Mouse (Mus musculus) midbrain, embryonic 11.5 days (tissue): ENCODE data around the gene Arhgef39. TPM values are rescaled to one million over a fixed set of nuclear protein-coding genes. Genes with fewer than 3 reads are reported as not detected.
"Not testable (repeated sequence)": the region's sequence is repeated elsewhere in the genome, so short reads cannot be mapped to it uniquely, and the experiment has no call there.

ENCODE experiments used
- ATAC-seq: fragments of 200-750 bp; cut with Nextera tagmentation; 2 replicates; pipeline ENCODE4 v1.8.0; 2017; ENCODE audit warnings: moderate TSS enrichment, moderate library complexity; ENCODE audit not compliant: low FRiP score
- DNase-seq: peaks from one replicate; pipeline ENCODE4 v3.0.0; 2015; ENCODE audit warnings: low spot score; ENCODE audit errors: missing footprints
- H3K27ac ChIP-seq: fragments of 300-500 bp; sonication (generic); 2 replicates; pipeline ENCODE4 v1.5.1; 2014; ENCODE audit warnings: low read depth, low read length
- H3K27me3 ChIP-seq: fragments of 300-500 bp; sonication (generic); 2 replicates; pipeline ENCODE4 v1.6.1; 2014; ENCODE audit warnings: mild to moderate bottlenecking, low read length, moderate library complexity, mixed read lengths; ENCODE audit not compliant: control insufficient read depth, insufficient read depth
- H3K36me3 ChIP-seq: fragments of 300-500 bp; sonication (generic); 2 replicates; pipeline ENCODE4 v1.6.1; 2014; ENCODE audit warnings: mild to moderate bottlenecking, low read length, moderate library complexity, mixed read lengths; ENCODE audit not compliant: control insufficient read depth, insufficient read depth
- H3K4me1 ChIP-seq: fragments of 300-500 bp; sonication (generic); 2 replicates; pipeline ENCODE4 v1.6.1; 2014; ENCODE audit warnings: low read length; ENCODE audit not compliant: control insufficient read depth, insufficient read depth
- H3K4me2 ChIP-seq: fragments of 300-500 bp; sonication (generic); 2 replicates; pipeline ENCODE4 v1.6.1; 2014; ENCODE audit warnings: mild to moderate bottlenecking, moderate library complexity
- H3K4me3 ChIP-seq: fragments of 300-500 bp; sonication (generic); 2 replicates; pipeline ENCODE4 v1.5.1; 2014; ENCODE audit warnings: low read depth, low read length
- H3K9ac ChIP-seq: fragments of 300-500 bp; sonication (generic); 2 replicates; pipeline ENCODE4 v1.6.1; 2014; ENCODE audit warnings: low read length
- H3K9me3 ChIP-seq: fragments of 300-500 bp; sonication (generic); 2 replicates; pipeline ENCODE4 v1.6.1; 2016; ENCODE audit warnings: low read length; ENCODE audit not compliant: control insufficient read depth
- WGBS: fragments of 180-500 bp; shearing (Covaris S2); extraction: QIAGEN DNeasy Blood & Tissue Kit; methylation state at CpG from one replicate; pipeline ENCODE4 v1.1.7; 2014; 5-methylcytosine and 5-hydroxymethylcytosine counted together
- polyA plus RNA-seq: library from polyadenylated mRNA; unstranded; fragments of >200 nt; fragmentation: Nextera tagmentation; extraction: Ambion mirVana; gene quantifications from 2 replicates; pipeline ENCODE4 v1.2.1, GENCODE M21; 2014

The Arhgef39 gene
- polyA plus RNA-seq, 1 experiment from 2014 or later, result 40.2 TPM

DNA sequence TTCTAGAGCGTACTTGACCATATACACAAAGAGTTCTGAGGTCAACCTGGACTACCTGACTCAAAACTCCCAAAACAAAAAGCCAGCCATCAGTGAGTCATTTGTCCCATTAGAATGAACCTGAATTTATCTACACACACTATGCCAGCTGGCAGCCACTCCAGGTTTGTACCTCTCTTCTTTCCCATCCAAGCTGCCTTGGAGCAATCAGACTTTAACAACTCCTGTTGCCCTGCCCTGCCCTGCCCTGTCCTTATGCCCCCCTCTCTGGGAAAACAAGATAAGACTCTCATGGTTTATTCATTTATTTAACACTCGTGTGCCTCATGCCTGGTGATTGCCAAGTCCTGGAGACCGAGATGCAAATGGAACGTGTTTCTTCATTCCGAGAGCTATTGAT lies 8.7 kb downstream of the Arhgef39 start:
- H3K4me3 ChIP-seq, result no peak overlapping the region
- H3K9me3 ChIP-seq, result no peaks in the 10 kb centered on the region
- no peaks in the 10 kb centered on the region for H3K36me3 ChIP-seq
- H3K4me1 ChIP-seq, result peaks cover 8% of the 10 kb centered on the region
- no peak for ATAC-seq
- DNase-seq, result peak; percentile 17
- no peak overlapping the region for H3K9ac ChIP-seq
- no peak overlapping the region for H3K27ac ChIP-seq
- no peaks in the 10 kb centered on the region for H3K27me3 ChIP-seq
- no peak overlapping the region for H3K4me2 ChIP-seq
- 79% methylated on average over 5 of the region's 5 CpGs for WGBS

DNA sequence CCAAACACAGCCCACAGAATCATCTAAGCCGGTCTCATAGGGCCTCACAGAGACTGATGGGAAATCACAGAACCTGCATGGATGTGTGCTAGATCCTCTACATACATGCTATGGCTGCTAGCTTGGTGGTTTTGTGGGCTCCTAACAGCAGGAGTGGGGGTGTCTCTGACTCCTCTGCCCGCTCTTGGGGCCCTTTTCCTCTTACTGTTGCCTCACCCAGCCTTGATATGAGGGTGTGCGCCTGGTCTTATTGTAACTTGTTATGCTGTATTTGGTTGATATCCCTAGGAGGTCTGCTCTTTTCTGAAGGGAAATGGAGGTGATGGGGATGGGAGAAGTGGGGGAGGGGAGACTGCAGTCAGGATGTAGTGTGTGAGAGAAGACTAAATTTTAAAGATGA lies 9.9 kb downstream of the Arhgef39 start:
- DNase-seq (peak; percentile 78), ATAC-seq (no peak)
- H3K27me3 ChIP-seq, result no peaks in the 10 kb centered on the region
- H3K9ac ChIP-seq, result no peak overlapping the region
- H3K4me1 ChIP-seq, result peaks cover 5% of the 10 kb centered on the region
- H3K9me3 ChIP-seq, result no peaks in the 10 kb centered on the region
- no peaks in the 10 kb centered on the region for H3K36me3 ChIP-seq
- H3K4me2 ChIP-seq, result no peak overlapping the region
- H3K4me3 ChIP-seq, result no peak overlapping the region
- WGBS, result 90% methylated on average over 3 of the region's 3 CpGs
- H3K27ac ChIP-seq, result no peak overlapping the region

DNA sequence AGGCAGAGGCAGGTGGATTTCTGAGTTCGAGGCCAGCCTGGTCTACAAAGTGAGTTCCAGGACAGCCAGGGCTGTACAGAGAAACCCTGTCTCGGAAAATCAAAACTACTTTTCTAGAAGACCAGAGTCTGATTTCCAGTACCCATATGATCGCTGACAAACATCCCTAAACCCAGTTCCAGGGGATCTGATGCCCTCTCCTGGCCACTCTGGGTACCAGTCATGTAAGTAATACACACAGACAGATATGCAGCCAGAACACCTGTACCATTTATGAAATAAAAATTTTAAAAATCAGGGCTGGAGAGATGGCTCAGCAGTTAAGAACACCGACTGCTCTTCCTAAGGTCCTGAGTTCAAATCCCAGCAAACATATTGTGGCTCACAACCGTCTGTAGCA lies 13.8 kb downstream of the Arhgef39 start:
- not testable (repeated sequence) for ATAC-seq, H3K27me3 ChIP-seq, H3K4me1 ChIP-seq, H3K27ac ChIP-seq, H3K9me3 ChIP-seq, DNase-seq, H3K36me3 ChIP-seq, H3K4me2 ChIP-seq, H3K4me3 ChIP-seq, H3K9ac ChIP-seq
- 89% methylated on average over 5 of the region's 5 CpGs for WGBS

DNA sequence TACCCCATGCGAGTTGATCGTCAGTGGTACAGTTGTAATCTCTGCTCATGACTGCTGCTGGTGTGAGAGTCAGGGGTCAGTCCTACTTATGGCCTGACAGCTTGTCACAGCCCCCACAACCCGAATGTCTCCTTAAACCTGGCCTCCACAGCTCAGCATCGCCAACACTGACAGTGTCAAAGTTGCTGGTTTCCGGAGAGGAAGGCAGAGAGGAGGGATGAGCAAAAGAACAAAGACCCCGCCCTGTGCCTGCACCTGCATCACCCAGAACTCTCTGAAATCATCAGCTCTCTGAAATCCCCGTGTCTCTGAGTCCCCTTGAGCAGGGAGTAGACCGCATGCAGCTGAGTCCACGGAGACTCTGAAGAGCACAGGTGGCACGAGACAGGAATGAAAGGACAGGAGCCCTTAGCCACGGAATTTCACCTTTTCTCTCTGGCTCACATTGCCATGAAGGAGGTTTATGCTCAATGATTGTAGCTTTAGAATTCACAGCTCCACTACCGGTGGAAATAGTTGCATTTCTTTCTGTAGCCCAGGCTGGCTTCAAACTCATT lies 15.9 kb downstream of the Arhgef39 start, which contains the start of gene Sit1:
Gene Sit1 (minus strand): TSS at position 200 of the 557 bp plus-strand sequence.
- DNase-seq (no peak), ATAC-seq (no peak)
- Histone ChIP-seq H3K9ac (no peak within 1 kb of the TSS), H3K27me3 (no peaks in the 10 kb centered on the region), H3K4me2 (no peak within 1 kb of the TSS), H3K4me3 (no peak within 1 kb of the TSS), H3K9me3 (no peaks in the 10 kb centered on the region), H3K4me1 (no peaks in the 10 kb centered on the region), H3K27ac (no peak within 1 kb of the TSS), H3K36me3 (no peaks in the 10 kb centered on the region)
- WGBS, result 59% methylated on average over 12 of the region's 12 CpGs

DNA sequence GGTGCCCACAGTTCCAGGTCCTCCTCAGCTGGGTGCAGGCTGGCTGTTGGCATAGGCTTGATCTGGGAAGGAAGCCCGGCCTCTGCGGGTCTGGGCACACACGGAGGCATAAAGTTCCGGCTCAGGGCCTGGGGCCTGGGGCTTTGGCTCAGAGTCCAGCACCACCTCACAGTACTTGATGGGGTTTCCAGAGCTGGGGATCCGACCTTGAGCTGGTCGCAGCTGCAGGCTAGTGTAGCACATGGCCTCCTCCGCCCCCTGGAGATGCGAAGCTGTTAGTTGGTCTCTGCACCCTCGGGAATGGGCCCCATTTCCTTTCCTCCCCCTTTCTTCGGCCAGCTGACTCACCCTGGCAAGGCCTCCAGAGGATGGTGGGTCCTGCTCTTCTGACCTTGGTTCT lies 16.9 kb downstream of the Arhgef39 start:
- no peak overlapping the region for H3K27ac ChIP-seq
- no peak for ATAC-seq
- WGBS, result 73% methylated on average over 10 of the region's 10 CpGs
- no peak overlapping the region for H3K9ac ChIP-seq
- H3K9me3 ChIP-seq, result no peaks in the 10 kb centered on the region
- no peak for DNase-seq
- no peak overlapping the region for H3K4me2 ChIP-seq
- no peaks in the 10 kb centered on the region for H3K27me3 ChIP-seq
- no peaks in the 10 kb centered on the region for H3K36me3 ChIP-seq
- H3K4me1 ChIP-seq, result no peaks in the 10 kb centered on the region
- H3K4me3 ChIP-seq, result no peak overlapping the region

DNA sequence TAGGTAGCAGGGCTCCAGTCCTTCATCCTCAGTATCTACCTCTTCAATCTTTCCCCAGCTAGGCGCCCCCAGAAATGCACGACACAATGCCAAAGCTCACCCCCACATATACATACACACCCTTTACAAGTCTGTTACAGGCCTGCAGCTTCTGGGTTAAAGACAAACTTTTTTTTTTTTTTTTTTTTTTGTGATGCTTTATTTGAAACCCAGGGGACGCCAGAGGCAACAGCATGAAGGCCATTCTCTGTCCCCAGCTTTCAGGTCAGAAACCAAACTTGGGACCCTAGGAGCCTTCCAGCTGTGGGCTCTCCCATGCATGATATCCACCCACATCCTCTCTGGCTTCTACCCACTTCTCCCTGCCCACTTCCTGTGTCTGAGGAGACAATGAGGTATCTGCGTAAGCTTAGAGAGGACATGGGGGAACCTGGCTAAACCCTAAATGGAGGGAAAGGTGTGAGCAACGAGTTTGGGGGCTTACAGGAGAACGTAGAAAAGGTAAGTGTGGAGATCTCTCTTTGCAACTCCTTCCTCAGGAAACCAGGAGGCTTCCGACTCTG lies 17.5 kb downstream of the Arhgef39 start:
- DNase-seq (no peak), ATAC-seq (no peak)
- Histone ChIP-seq H3K4me2 (no peak overlapping the region), H3K36me3 (no peaks in the 10 kb centered on the region), H3K4me1 (no peaks in the 10 kb centered on the region), H3K27me3 (no peaks in the 10 kb centered on the region), H3K27ac (no peak overlapping the region), H3K9me3 (no peaks in the 10 kb centered on the region), H3K4me3 (no peak overlapping the region), H3K9ac (no peak overlapping the region)
- 77% methylated on average over 7 of the region's 7 CpGs for WGBS

DNA sequence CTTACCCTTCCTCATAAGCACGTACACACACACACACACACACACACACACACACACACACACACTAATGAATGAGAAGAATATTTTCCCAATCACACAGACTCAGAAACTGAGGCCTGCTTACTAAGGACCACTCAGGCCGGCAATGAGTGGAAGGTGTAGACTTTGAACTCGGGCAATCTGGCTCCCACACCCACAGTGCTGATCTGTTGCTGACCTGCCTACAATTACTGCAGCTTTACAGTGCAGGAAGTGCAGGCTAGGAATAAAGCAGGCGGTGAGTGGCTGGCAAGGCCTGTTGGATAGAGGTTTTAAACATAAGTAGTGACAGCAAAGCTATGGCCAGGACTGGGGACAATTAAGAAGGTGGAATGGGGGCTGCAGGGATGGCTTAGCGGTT lies 18.5 kb downstream of the Arhgef39 start:
- Histone ChIP-seq H3K27me3 (no peaks in the 10 kb centered on the region), H3K36me3 (no peaks in the 10 kb centered on the region), H3K9me3 (no peaks in the 10 kb centered on the region), H3K4me2 (no peak overlapping the region), H3K27ac (no peak overlapping the region), H3K9ac (no peak overlapping the region), H3K4me3 (no peak overlapping the region), H3K4me1 (no peaks in the 10 kb centered on the region)
- DNase-seq (no peak), ATAC-seq (no peak)
- 87% methylated on average over 5 of the region's 5 CpGs for WGBS

DNA sequence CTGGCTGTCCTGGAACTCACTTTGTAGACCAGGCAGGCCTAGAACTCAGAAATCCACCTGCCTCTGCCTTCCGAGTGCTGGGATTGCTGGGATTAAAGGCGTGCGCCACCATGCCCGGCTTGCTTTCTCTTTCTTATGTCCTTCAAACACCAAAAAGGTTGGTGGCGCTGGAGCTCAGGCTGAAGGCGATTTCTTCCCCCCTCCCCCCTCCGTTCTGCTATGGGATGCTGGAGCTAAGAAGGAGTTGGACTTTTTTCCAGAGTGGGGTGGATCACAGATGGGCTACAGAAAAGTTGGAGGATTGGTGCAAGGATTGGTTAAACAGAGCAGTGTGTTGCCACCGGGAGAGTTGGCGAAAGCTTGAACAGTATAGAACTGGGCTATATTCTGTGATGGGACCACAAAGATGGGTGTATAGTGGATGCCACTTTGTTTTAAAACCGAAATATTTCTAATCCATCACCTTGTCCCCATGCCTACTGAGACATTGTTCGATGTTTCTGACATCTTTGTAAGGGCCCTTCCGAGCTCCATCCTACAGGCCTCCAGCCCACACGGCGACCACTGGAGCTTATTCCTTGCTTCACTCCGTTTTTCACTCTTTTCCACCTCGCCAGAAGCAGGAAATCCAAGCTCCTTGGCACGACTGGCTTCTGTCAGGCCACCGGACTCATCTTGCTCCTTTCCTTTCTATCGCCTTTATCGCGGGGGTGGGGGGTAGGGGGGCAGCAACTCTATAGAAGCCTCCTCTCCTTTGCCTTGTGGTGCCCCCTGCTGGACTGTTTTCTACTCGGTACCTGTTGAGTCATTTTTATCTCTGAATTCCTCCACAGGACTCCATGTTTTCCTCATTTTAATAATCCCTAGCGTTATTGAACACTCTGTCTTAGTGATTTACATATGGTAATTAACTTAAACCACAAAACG lies 20.3 kb downstream of the Arhgef39 start:
- no peak overlapping the region for H3K4me3 ChIP-seq
- no peak overlapping the region for H3K27ac ChIP-seq
- WGBS, result 48% methylated on average over 24 of the region's 24 CpGs

DNA sequence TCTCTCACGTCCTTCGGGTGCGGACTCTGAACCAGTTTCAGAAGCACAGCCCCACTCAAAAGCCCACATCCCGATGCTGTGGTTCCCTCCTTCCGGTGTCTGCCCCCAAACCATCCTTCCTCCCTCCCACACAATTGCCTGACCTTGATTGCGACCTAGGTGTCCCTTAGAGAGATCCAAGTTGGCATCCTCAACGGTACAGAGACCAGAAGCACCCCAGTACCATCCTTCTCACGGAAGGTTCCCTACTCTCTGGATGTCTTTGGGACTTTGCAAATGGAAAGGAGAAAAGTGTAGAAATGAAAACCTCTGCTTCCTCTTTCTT lies 21.0 kb downstream of the Arhgef39 start:
- Histone ChIP-seq H3K27me3 (no peaks in the 10 kb centered on the region), H3K4me2 (peak overlapping the region; percentile 33), H3K9ac (peak overlapping the region; percentile 9; the same call in 1 of the 2 replicates), H3K27ac (no peak overlapping the region), H3K36me3 (no peaks in the 10 kb centered on the region), H3K4me1 (no peaks in the 10 kb centered on the region), H3K9me3 (no peaks in the 10 kb centered on the region), H3K4me3 (peak overlapping the region; percentile 21)
- WGBS, result 58% methylated on average over 8 of the region's 8 CpGs
- DNase-seq (no peak), ATAC-seq (no peak)

More for the DNA sequence above, 20.3 kb downstream of the Arhgef39 start:
- no peaks in the 10 kb centered on the region for H3K4me1 ChIP-seq
- no peaks in the 10 kb centered on the region for H3K27me3 ChIP-seq
- peak; percentile 93 for DNase-seq
- ATAC-seq, result no peak
- H3K9ac ChIP-seq, result no peak overlapping the region
- H3K36me3 ChIP-seq, result no peaks in the 10 kb centered on the region
- H3K9me3 ChIP-seq, result no peaks in the 10 kb centered on the region
- no peak overlapping the region for H3K4me2 ChIP-seq
